Mouse (Mus musculus) neural tube, embryonic 10.5 days (tissue): ENCODE data around the gene Aifm3.

Experiments used
- DNase-seq: peaks from one replicate; pipeline ENCODE4 v3.0.0-alpha.2; 2017; ENCODE audit warnings: low spot score; ENCODE audit errors: extremely low spot score

The Aifm3 gene

DNA sequence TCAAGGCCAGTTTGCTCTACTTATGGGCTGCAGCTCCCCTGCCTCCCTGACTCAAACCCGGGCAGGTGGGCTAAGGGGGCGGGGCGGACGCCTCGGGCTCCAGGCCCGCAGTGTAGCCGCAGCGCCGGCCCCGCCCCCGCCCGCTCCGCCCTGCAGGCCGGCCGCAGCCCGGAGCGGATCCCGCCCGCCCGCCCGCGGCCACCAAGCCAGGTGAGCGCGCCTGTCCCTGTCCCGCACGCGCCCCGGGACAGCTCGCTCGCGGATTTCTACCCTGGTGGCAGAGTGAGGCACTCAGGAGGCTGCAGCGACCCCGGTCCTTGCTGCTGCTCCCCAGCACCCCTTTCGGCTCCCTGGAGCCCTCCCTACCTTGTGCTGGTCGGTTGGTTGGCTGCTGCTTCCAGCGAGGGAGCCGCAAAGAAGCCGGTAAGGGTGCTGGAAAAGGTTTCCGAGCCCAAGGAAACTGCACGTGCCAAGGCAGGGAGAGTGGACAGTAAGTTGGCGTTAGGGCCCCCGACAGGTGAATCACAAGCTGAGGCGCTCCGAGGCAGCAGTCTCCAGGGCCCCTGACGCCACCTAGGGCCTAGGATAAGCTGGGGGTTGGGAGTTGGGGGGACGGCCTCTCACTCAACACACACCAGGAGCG is at the start of gene Aifm3:
Gene Aifm3 (plus strand): TSS at position 143 of the 643 bp plus-strand sequence.
- no peak for DNase-seq

DNA sequence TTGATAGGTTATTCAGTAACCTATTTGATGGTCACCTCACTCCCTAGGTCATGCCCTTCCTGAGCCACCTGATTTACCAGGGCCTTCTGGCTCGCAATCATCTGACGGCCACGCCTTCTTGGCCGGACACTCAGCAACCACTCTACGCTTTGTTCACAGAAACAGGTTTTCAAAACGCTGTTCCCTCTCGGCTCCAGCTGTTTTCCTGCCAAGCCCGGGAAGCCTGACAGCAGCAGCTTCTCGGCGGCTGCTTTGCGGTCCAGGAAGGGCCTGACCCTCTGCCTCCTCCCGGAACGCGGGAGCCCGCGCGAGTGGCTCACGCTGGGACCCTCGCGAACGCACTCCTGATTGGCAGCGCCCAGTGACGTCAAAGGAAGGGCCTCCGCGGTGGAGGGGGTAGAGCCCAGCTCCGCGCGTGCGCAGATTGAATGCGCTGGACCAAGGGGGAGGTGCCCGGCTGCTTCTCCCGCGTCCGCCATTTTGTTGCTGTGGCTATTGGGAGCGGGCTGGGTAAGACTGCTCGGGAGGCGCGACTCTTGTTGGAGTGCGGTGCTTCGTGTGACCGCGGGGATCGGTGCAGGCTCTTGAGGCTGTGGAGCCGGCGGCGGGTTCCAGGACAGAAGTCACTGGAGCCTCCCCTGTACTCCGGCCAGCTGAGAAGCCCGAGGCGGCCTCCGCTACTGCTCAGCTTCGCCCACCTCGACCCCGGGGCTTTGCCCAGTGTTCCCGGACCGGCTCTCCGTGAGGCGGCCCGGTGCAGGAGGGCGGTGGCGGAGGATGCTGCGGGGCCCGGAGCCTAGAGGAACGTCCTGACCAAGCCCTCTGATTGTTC is 37.7 kb upstream of the Aifm3 start, which contains the start of gene Crkl:
Gene Crkl (plus strand): TSS at position 447 of the 832 bp plus-strand sequence.
- DNase-seq = peak; percentile 98

DNA sequence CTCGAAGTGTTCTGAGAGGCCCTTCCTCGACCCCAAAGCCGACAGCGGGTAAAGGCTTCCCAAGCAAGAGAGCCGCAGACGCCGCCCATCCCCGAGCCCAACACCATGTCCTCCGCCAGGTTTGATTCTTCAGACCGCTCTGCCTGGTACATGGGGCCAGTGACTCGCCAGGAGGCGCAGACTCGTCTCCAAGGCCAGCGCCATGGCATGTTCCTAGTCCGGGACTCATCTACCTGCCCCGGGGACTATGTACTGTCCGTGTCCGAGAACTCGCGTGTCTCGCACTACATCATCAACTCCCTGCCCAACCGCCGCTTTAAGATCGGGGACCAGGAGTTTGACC is 37.1 kb upstream of the Aifm3 start:
- no peak for DNase-seq

DNA sequence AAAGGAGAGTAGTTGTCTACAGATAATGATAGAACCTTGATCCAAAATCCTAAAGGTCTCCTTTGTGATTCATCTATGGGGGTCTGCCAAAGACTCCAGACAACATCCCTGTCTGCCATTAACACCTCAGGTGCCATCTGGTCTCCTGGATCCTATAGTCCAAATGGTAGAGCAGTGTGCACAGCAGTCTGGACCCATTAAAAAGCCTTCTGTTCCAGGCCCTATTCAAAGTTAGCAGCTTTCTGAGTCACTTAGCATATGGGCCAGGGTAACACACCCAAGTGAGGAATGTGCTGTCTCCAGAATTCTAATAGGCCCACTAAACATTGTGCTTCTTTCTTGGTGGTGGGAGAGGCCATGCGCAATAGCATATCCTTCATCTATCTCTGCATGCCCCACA is 32.5 kb upstream of the Aifm3 start:
- DNase-seq = no peak

DNA sequence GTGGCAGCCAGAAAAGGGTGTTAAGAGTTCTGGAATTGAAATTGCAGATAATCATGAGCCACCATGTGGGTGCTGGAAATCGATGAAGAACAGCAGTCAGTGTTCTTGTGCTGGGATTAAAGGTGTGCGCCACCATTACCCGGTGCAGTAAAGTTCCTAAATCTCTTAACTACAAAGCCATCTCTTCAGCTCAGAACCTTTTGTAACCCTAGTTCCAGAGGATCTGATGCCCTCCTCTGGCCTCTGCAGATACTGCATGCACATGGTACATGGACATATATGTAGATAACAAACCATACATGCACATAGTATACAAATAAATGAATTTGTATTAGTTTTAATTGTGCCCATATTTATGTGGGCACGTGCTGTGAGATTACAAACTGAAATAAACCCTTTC is 29.2 kb upstream of the Aifm3 start:
- no peak for DNase-seq

DNA sequence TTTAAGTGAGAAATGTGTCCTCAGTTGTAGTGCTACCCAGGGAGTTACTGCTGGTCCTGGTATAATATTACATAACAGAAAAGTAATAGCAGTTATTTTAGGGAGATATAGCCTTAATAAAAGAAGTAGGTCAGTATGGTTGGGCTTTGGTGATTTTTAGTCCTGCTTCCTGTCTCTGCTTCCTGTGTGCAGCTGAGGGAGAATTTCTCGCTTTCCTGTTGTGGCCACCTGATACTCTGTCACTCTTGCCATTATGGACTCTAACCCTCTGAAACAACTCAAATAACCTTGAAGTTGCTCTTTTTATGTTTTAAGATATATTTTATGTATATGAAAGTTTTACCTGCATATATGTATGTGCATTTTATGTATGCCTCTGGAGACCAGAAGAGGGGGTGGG is 27.8 kb upstream of the Aifm3 start:
- DNase-seq = no peak

DNA sequence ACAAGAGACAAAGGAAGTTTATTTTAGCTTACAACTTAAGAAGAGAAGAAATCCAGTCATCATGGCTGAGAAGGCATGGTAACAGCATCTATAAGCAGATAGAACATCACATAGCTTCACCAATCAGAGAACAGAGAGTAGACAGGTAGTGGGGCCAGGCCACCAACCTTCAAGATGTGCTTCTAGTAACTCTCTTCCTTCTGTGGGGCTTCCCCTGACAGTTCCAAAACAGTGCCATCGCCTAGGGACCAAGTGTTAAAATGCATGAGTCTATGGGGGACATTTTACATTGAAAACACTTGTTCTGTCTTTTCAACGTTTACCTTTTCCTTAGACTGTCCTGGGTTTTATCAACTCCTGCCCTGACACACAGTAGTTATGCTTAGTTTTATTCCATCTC is 26.2 kb upstream of the Aifm3 start:
- DNase-seq = no peak

DNA sequence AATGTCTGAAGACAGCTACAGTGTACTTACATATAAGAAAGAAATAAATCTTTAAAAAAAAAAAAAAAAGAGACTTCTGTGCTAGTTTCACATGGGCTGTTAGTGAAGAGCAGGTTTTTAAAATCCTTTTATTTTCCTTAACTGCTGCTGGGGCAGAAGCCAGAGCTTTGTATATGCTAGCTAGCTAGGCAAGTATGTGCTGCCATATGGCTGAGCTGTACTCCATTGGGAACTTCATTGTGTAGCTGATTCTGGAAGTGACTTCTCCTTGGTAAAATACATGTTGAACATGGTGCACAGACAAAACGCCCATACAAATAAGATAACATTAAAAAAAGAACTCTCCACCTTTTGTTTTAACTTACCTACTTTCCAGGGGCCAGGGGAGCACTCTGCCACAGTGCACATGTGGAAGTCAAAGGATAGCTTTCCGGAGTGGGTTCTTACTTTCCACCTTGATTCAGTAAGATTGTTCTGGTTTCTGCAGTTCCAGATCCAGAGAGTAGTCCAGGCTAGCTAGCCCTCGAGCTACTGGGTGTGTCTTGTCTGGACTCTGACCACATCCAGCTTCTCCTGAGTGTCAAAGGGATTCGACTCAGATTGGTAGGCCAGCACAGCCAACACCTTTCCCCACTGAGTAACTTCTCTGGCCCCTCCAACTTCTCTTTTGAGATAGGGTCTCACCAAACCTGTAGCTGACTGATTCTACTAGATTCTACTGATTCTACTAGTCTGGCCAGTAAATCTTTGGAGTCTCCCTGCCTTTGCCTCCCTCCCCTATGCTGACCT is 22.3 kb upstream of the Aifm3 start:
- DNase-seq = no peak

DNA sequence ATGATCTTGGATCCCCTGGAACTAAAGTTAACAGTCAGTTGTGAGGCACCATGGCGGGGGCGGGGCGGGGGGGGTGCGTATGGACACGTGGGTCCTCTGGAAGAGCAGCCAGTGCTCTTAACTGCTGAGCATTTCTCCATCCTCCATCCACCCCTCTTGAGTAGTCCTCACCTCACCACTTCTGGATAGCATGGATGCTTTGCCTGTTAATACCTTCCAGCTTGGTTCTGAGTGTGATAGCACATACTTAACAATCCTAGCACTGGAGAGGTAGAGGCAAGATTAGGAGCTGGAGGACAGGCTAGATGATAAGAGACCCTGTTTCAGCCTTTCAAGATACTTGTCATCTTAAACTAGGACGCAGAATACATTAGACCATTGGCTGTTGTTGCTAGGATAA is 16.9 kb upstream of the Aifm3 start:
- DNase-seq = no peak

DNA sequence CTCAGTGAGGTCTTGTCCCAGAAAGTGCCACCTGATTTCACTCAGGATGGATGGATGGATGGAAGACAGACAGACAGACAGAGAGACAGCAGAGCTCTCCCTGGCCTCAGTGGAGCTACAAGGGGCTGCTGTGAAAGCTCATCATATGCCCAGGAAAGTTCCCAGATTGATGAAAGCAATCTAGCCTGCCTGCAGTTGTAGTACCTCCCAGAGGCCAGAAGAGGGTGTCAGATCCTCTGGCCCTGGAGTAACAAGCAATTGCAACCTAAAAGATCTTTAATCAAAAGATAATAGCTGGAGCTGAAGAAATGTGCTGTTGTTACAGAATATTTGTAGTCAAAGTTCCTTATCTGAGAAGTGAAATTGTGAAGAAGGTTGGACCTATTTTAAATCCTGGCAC is 15.3 kb upstream of the Aifm3 start:
- peak; percentile 28 for DNase-seq

DNA sequence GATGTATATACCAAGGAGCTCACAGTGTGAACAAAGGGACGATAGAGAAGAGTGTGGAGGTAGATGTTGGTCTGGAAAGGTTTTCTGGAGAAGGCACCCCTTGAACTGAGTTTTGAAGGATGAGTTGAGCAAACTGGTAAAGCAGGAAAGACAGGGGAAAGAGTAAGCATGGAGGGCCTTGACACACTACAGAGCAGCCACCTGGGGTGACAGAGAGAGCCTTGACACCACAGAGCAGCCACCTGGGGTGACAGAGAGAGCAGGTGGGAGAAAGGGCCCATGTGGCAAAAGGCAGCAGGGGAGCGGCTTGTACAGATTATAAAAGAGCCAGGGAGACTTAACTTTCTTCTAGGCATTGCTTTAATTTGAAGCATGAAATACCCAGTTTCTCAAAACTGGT is 14.7 kb upstream of the Aifm3 start:
- no peak for DNase-seq

DNA sequence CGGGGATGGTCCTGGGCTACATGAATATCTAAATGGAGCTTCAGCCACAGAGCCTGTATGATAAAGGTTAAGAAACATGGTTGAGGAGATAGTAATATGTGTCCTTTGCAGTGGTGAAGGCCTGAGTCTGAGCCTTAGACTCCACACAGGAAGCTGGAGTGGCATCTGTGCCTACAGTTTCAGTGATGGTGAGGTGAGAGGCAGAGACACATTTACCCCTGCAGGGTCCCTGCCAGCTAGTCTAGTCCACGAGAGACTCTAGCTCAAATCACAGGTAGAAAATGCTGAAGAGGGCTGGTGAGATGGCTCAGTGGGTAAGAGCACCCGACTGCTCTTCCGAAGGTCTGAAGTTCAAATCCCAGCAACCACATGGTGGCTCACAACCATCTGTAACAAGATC is 14.1 kb upstream of the Aifm3 start:
- DNase-seq = no peak

DNA sequence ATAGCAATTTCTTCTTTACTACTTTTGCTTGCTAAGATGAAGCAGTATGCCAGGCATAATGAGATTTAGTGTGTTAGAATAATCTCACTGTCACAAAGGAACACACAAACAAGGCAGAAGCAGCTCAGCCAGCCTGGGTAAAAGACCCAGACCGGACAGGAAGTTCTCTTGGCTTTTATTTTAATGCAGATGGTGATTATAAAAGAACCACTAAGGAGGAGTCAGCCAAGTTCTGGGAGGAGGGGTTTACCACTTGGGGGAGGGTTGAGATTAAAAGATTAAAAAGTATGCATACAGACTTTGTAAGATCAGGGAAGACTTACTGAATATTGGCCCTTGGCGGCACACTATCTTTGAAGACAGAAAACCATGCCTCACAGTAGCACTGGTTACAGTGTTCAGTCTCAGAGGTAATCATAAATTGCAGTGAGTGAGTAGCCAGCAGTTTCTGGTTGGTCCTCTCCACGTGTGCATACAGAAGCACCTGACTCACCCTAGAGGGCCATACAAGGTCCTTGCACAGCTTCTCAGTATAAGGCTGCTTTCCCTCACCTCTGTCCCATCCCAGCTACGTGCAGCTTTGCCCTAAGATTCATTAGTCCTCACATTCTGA is 11.0 kb upstream of the Aifm3 start:
- DNase-seq = no peak

DNA sequence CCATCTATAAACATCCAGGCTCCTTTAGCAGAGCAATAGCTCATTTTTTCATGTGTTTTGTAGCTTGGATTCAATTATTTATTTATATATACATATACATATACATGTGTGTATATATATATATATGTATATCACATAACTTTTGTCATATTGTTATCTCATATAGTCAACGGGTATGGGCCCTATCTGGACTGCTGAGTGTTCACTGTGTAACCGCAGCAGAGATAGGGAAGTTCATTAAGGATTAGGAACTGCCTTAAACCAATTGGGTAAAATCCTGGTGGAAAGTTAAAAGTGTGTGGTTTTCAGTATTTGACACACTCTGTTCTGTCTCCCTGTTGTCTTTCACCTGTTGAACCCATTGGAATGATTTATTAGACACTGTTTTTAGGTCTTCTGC is 7.9 kb upstream of the Aifm3 start:
- no peak for DNase-seq

DNA sequence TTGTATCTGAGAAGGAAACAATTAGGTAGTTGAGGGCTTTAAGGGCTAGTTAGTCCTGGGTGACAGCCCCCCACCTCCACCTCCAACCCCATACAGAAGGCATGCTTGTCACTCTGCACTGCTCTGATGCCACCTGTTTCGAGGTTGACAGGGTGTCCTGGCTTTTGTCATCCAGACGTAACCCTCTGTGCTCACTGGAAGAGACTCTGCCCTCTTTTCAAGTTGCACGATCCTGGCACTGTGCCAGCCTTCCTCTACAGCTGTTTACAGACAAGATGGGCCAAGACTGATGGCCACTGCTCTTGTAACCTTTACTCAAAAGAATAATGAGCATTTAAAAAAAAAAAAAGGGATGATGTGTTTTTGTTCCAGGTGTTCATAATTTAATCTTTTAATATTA is 2.9 kb upstream of the Aifm3 start:
- DNase-seq = no peak

DNA sequence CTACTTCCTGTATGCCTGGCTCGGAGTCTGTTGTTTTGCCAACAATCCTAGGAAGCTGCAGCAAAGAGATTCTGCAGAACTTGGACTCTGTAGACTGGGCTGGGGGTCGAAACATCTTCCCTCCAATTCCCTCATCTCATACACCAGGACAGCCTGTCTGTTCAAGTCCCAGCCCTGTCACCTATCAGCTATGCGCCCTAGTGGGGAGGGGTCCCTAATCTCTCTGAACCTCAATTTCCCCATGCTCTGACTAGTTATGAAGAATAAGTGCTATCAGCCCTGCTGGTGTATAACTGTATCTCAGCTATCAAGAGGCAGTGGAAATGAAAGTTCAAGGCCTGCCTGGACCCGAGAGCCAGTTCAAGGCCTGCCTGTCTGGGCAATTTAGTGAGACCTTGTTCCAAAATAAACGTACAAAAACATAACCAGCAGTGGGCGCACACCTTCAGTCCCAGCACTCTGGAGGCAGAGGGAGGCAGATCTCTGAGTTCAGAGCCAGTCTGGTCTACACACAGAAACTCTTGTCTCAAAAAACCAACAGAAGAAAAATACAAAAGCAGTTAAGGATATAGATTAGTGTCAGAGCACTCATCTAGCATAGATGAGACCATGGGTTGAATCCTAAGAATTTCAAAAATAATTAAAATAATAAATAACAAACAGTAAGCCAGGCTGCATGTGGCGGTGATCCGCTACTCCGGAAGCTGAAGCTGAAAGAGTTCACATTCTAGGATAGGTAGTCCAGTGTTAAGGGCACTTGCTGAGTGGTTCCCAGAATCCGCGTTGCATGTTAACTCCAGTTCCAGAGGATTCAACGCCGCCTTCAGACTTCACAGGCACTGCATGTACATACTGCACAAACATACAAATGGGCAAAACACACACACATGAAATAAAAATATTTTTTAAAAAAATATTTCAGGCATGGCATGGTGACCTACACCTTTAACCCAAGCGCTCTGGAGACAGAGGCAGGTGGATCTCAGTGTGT is 638 bp upstream of the Aifm3 start:
- no peak for DNase-seq

DNA sequence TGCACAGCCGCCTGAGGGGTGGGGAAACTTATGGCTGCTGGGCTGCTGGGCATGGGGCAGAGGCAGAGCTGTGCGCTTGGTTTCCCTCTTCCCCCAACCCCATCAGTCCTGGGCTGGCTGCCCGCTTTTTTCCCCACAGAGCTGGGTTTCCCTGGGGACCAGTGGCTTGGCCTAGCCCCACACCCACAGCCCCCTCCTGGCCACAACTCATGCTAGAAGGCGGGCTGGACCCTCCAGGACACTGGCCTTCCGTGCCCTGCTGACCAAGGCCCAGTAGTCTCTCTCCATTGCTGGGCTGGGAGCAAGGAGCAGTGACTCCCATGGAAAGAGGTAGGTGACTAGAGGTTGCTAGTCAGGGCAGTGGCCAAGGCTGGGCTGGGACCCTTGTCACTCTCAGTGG is 1.7 kb downstream of the Aifm3 start:
- DNase-seq = no peak

DNA sequence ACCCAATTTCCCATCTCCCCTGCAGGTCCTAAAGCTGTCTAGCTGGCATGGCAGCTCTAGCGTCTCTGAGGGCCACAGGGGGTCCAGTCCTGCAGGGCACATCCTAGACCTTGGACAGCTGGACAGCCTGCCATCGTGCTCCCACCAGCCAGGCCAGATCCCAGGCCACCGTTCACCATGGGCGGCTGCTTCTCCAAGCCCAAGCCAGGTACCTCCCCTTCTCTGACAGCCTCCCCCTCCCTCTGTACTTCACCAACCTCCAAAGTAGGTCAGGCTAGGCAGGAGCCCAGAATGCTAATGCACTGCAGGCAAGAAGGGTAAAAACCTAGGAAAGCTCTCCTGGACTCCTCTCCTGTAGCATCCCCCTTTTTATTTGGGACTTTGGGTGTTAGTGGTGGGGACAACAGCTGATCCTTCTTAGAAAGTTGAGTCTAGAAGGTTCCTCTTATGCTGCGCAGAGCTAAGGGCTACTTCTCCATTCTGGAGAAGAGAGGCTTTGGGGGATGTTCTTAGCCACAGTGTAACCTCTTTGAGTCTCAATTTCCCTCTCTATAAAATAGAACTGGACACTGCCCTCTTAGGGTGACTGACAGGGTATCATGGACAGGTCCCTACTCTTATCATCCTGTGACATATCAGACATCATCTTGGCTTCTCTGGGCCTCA is 2.6 kb downstream of the Aifm3 start:
- no peak for DNase-seq

DNA sequence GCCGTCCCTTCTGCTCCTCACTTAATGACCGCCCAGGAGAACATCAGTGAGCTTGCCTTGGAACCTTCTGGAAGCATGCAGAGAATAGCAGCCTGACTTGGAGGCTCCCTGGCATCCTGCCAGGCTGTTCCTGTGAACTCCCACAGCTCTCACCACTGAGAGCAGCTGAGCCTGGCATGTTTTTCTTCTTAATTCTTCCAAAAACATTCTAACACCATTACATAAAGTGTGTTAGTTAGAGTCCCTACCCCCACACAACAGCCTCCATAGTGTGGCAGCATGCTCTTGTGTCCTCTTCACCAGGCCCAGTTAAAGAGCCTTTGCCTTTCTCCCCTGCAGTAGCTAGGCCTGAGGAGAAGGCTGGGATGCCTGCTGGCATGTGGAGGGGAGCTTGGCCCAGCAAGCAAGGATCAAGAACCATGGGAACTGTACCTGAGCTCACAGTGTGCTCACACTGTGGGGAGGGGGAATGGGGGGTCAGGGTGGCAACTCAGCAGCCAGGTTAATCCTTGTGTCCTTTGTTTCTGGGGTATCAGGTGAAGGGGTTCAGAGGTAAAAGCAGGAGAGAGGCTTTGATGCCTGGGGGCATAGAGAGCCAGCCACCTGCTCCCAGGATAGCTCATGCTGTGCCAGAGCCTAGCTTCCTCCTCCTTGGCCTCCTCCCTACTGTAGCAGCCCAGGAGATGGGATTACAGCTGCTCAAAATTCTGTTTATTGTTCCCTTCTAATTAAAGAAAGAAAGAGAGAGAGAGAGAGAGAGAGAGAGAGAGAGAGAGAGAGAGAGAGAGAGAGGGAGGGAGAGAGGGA is 7.3 kb downstream of the Aifm3 start:
- DNase-seq = no peak
